Mouse (Mus musculus): ENCODE data around the gene 1700001O22Rik. TPM values are rescaled to one million over a fixed set of nuclear protein-coding genes. Genes with fewer than 3 reads are reported as not detected.

The 1700001O22Rik gene
- polyA plus RNA-seq, 2 experiments = not detected

DNA sequence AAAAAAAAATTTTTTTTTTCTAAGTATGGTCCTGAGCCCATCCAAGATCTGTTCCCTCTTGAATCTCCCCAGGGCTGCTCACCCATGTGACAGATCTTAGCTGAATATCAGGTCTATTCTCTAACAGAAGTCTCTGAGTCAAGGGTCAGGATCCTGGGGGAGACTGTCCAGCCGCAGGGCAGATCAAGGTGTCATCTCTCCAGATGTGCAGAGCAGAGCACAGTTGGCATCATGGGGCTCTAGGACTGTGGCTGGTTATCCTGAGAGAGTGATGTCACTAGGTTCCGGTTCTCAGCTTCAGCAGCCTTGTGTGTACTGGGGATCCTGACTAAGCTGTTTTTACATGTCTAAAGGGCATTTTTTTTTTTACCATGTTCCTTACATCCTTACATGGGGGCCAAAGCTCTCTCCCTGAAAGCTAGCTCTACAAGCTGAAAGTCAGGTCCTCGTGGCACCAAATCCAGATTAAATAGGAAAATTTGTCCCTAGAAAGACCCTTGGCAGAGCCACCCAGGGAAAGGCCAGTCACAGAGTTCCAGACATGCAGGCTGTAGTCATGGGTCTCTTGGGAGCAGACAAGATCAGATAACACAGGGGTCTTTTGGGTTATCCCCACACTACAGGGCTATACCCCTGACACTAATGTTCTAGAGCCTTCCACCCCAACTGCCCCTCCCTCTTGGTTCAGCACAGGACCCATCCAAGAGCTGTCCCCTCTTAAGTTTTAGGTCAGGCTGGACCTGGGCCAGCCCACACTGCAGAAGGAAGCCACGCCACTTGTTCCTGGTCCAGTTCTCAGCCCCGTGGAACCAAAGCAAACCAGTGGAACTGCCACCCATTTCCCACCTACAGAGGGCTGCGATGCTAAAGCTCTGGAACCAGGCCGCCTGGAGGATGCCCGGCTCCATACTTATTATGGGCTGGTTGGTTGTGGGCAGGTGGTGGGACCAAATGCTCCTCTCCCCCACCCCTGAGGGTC lies 20.9 kb downstream of the 1700001O22Rik start:
- no peaks in the 10 kb centered on the region for H3K9me3 ChIP-seq (ENCODE audit: control insufficient read depth, low read length)
- H3K4me1 ChIP-seq (replicated peaks; ENCODE audit: control insufficient read depth in 2 of 2, insufficient read depth in 2 of 2, low read length in 1 of 2) = peaks cover 0 to 17% of the 10 kb centered on the region in 2 experiments; a peak in 2 of 4 replicates
- H3K27me3 ChIP-seq (ENCODE audit: control insufficient read depth, insufficient read depth, low read length) = peaks cover 5% of the 10 kb centered on the region; the same call in 1 of the 2 replicates
- H3K9ac ChIP-seq (replicated peaks) = 0 out of 2 replicates have a peak overlapping the region, but pooled peaks have one; percentile 18
- no peaks in the 10 kb centered on the region for H3K36me3 ChIP-seq (replicated peaks; ENCODE audit: control insufficient read depth, insufficient read depth, low read depth)
- TF ChIP-seq CTCF (IDR thresholded peaks at IDR 0.05; ENCODE audit: low read depth) = no peak
- TF ChIP-seq EP300 (IDR thresholded peaks at IDR 0.05; ENCODE audit: low read depth) = no peak
- H3K4me2 ChIP-seq (ENCODE audit: low read depth) = peak overlapping the region; percentile 51
- H3K4me3 ChIP-seq (ENCODE audit: insufficient read depth in 1 of 2, low read depth in 2 of 2, low read length in 2 of 2) = peak overlapping the region in 1 of 2 experiments; percentile 4; a peak in 1 of 4 replicates
- WGBS (ENCODE audit: insufficient replicate concordance) = 59% methylated on average over 8 of the region's 8 CpGs
- ATAC-seq (ENCODE audit: insufficient read depth) (no peak), DNase-seq (ENCODE audit: low read depth in 3 of 3, low spot score in 3 of 3) (no peak)
- H3K27ac ChIP-seq = no peak overlapping the region; the same call in 1 of the 2 replicates

DNA sequence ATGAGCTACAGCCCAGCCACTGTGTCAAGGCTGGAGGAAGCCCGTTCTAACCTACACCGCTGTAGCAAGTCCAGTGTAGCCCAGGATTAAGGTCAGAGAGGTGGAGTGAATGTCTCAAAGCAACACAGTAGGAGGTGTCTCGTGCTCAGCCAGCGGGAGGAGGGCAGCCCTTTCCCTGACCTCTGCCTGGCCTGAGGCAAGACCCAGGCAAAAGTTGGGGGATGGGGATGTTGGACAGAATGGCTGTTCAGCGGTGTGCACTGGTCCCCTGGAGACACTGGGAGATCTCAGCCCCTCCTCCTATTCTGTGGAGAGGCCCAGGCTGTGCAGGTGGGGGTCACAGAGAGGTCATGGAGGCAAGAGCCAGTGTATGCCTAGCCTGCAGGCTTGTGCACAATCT lies 24.2 kb downstream of the 1700001O22Rik start:
- Histone ChIP-seq H3K36me3 (replicated peaks; ENCODE audit: control insufficient read depth, insufficient read depth, low read depth) (no peaks in the 10 kb centered on the region), H3K4me3 (ENCODE audit: insufficient read depth in 1 of 2, low read depth in 2 of 2, low read length in 2 of 2) (no peak overlapping the region), H3K4me2 (ENCODE audit: low read depth) (no peak overlapping the region), H3K9ac (replicated peaks) (no peak overlapping the region), H3K9me3 (ENCODE audit: control insufficient read depth, low read length) (no peaks in the 10 kb centered on the region), H3K27me3 (ENCODE audit: control insufficient read depth, insufficient read depth, low read length) (no peaks in the 10 kb centered on the region; the same call in 1 of the 2 replicates), H3K27ac (no peak overlapping the region), H3K4me1 (replicated peaks; ENCODE audit: control insufficient read depth in 2 of 2, insufficient read depth in 2 of 2, low read length in 1 of 2) (peaks cover 1 to 21% of the 10 kb centered on the region in 2 experiments; a peak in 3 of 4 replicates)
- peak; percentile 33; the same call in 1 of the 2 replicates for ATAC-seq (ENCODE audit: insufficient read depth)
- DNase-seq (ENCODE audit: low read depth in 3 of 3, low spot score in 3 of 3) = no peak
- TF ChIP-seq CTCF (IDR thresholded peaks at IDR 0.05; ENCODE audit: low read depth) (no peak), EP300 (IDR thresholded peaks at IDR 0.05; ENCODE audit: low read depth) (no peak)
- 30% methylated on average over 5 of the region's 5 CpGs for WGBS (ENCODE audit: insufficient replicate concordance)

DNA sequence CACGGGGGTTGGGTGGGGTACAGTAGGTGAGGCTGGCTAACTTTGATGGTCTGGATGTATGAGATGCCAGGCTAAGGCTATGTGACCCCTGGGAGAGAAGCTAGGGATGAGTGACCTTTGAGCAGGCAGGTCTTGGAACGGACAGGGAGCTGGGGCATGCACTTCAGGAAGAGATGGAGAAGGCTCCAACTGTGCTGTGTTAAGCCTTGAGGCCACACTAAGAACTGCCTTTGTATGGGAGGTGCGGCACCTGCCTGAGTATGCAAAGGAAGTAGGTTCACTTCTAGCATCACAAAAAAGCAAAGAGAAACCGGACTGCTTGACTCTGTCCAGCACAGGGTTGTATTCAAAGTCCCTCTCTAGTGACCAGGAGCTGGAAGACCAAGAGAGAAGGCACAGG lies 25.2 kb downstream of the 1700001O22Rik start:
- Histone ChIP-seq H3K9ac (replicated peaks) (no peak overlapping the region), H3K4me1 (replicated peaks; ENCODE audit: control insufficient read depth in 2 of 2, insufficient read depth in 2 of 2, low read length in 1 of 2) (peaks cover 10 to 22% of the 10 kb centered on the region in 2 experiments), H3K9me3 (ENCODE audit: control insufficient read depth, low read length) (no peaks in the 10 kb centered on the region), H3K4me3 (ENCODE audit: insufficient read depth in 1 of 2, low read depth in 2 of 2, low read length in 2 of 2) (no peak overlapping the region), H3K4me2 (ENCODE audit: low read depth) (no peak overlapping the region), H3K36me3 (replicated peaks; ENCODE audit: control insufficient read depth, insufficient read depth, low read depth) (no peaks in the 10 kb centered on the region), H3K27me3 (ENCODE audit: control insufficient read depth, insufficient read depth, low read length) (no peaks in the 10 kb centered on the region), H3K27ac (no peak overlapping the region)
- DNase-seq (ENCODE audit: low read depth in 3 of 3, low spot score in 3 of 3) (no peak), ATAC-seq (ENCODE audit: insufficient read depth) (no peak)
- WGBS (ENCODE audit: insufficient replicate concordance) = 69% methylated on average over 4 of the region's 4 CpGs
- TF ChIP-seq EP300 (IDR thresholded peaks at IDR 0.05; ENCODE audit: low read depth) (no peak), CTCF (IDR thresholded peaks at IDR 0.05; ENCODE audit: low read depth) (no peak)

DNA sequence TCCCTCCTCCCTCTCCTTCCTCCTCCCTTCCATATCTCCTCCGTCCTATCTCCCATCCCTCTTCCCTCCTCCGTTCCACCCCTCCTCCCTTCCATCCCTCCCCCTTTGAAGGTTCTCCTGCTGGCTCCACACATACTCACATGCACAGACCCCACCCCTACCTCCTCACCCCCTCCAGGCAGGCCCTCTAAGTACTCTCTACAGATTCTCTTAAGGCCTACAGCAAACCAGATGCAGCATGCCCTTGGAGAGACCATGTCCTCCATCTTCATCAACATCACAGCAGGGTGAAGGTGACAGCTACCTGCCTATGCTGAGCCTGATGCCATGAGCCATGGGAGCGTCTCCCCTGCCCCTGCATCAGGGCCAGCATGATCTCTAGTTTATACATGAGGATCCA lies 26.2 kb downstream of the 1700001O22Rik start:
- H3K9ac ChIP-seq (replicated peaks) = no peak overlapping the region
- no peak overlapping the region for H3K4me3 ChIP-seq (ENCODE audit: insufficient read depth in 1 of 2, low read depth in 2 of 2, low read length in 2 of 2)
- H3K27me3 ChIP-seq (ENCODE audit: control insufficient read depth, insufficient read depth, low read length) = no peaks in the 10 kb centered on the region
- H3K4me1 ChIP-seq (replicated peaks; ENCODE audit: control insufficient read depth in 2 of 2, insufficient read depth in 2 of 2, low read length in 1 of 2) = peaks cover 19 to 29% of the 10 kb centered on the region in 2 experiments
- ATAC-seq (ENCODE audit: insufficient read depth) (no peak), DNase-seq (ENCODE audit: low read depth in 3 of 3, low spot score in 3 of 3) (no peak)
- H3K36me3 ChIP-seq (replicated peaks; ENCODE audit: control insufficient read depth, insufficient read depth, low read depth) = no peaks in the 10 kb centered on the region
- TF ChIP-seq CTCF (IDR thresholded peaks at IDR 0.05; ENCODE audit: low read depth) (no peak), EP300 (IDR thresholded peaks at IDR 0.05; ENCODE audit: low read depth) (no peak)
- no peak overlapping the region for H3K27ac ChIP-seq
- no peaks in the 10 kb centered on the region for H3K9me3 ChIP-seq (ENCODE audit: control insufficient read depth, low read length)
- no peak overlapping the region for H3K4me2 ChIP-seq (ENCODE audit: low read depth)
- WGBS (ENCODE audit: insufficient replicate concordance) = 74% methylated on average over 3 of the region's 3 CpGs

DNA sequence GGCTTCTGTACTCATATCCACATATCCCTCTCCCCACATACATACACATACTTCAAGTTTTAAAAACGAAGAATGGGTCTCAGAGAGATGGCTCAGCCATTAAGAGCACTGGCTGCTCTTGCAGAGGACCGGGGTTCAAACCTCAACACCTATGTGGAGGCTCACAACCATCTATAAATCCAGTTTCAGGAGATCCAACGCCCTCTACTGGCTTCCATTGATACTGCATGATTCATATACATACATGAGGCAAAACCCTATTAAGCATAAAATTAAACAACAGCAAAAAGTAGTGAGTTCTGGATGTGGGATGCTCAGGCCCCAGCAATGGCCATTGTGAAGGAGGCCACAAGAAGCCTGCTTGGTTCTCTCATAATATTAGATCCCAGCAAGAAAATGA lies 27.5 kb downstream of the 1700001O22Rik start:
- Histone ChIP-seq H3K36me3 (replicated peaks; ENCODE audit: control insufficient read depth, insufficient read depth, low read depth) (no peaks in the 10 kb centered on the region), H3K27ac (no peak overlapping the region), H3K9ac (replicated peaks) (no peak overlapping the region), H3K4me1 (replicated peaks; ENCODE audit: control insufficient read depth in 2 of 2, insufficient read depth in 2 of 2, low read length in 1 of 2) (peaks cover 22 to 37% of the 10 kb centered on the region in 2 experiments), H3K27me3 (ENCODE audit: control insufficient read depth, insufficient read depth, low read length) (no peaks in the 10 kb centered on the region), H3K4me3 (ENCODE audit: insufficient read depth in 1 of 2, low read depth in 2 of 2, low read length in 2 of 2) (no peak overlapping the region), H3K9me3 (ENCODE audit: control insufficient read depth, low read length) (no peaks in the 10 kb centered on the region), H3K4me2 (ENCODE audit: low read depth) (no peak overlapping the region)
- 41% methylated on average over 3 of the region's 3 CpGs for WGBS (ENCODE audit: insufficient replicate concordance)
- no peak for ATAC-seq (ENCODE audit: insufficient read depth)
- DNase-seq (ENCODE audit: low read depth in 3 of 3, low spot score in 3 of 3) = no peak
- TF ChIP-seq EP300 (IDR thresholded peaks at IDR 0.05; ENCODE audit: low read depth) (no peak), CTCF (IDR thresholded peaks at IDR 0.05; ENCODE audit: low read depth) (peak; percentile 66)

Measured in liver, embryonic 14.5 days (tissue).